Mouse (Mus musculus) liver, adult 2 months (tissue): Measurements from ENCODE around the gene Mypop. TPM values are rescaled to one million over a fixed set of nuclear protein-coding genes. Genes with fewer than 3 reads are reported as not detected.
A peak's percentile ranks its signal among the peaks of the same experiment; 100 is the strongest.

ENCODE experiments used
- DNase-seq: peaks from one replicate; pipeline ENCODE4 v3.0.0-alpha.2; 2011; ENCODE audit warnings: low read depth, low spot score; ENCODE audit errors: extremely low read depth
- H3K27ac ChIP-seq: fragments of 200-500 bp; replicated peaks from 2 replicates; pipeline ENCODE4 v1.5.1; 2012; ENCODE audit warnings: low read depth, mild to moderate bottlenecking, control low read depth, inconsistent platforms, low read length; ENCODE audit not compliant: insufficient read depth
- H3K27me3 ChIP-seq: fragments of 200-500 bp; 2 replicates; pipeline ENCODE4 v1.6.1; 2012; ENCODE audit warnings: mild to moderate bottlenecking, moderate library complexity, low read length, inconsistent platforms; ENCODE audit not compliant: control insufficient read depth, insufficient read depth
- H3K36me3 ChIP-seq: fragments of 200-500 bp; 2 replicates; pipeline ENCODE4 v1.6.1; 2012; ENCODE audit warnings: low read length, inconsistent platforms; ENCODE audit not compliant: control insufficient read depth, insufficient read depth
- H3K4me1 ChIP-seq: fragments of 200-500 bp; 2 replicates; pipeline ENCODE4 v1.6.1; 2011; ENCODE audit warnings: low read length; ENCODE audit not compliant: control insufficient read depth, insufficient read depth
- H3K4me3 ChIP-seq: fragments of 200-500 bp; 2 replicates; pipeline ENCODE4 v1.5.1; 2011; ENCODE audit warnings: low read depth, mild to moderate bottlenecking, control low read depth, low read length, moderate library complexity; ENCODE audit not compliant: insufficient read depth
- H3K79me2 ChIP-seq: fragments of 200-500 bp; 2 replicates; pipeline ENCODE4 v1.6.1; 2012; ENCODE audit warnings: inconsistent platforms, mild to moderate bottlenecking, low read length, moderate library complexity; ENCODE audit not compliant: control insufficient read depth, insufficient read depth
- H3K9ac ChIP-seq: fragments of 200-500 bp; 2 replicates; pipeline ENCODE4 v1.6.1; 2012; ENCODE audit warnings: low read depth, mild to moderate bottlenecking, control low read depth, inconsistent platforms, low read length
- CTCF ChIP-seq: fragments of 200-500 bp; IDR thresholded peaks from 2 replicates; pipeline ENCODE4 v1.5.1; 2011; ENCODE audit warnings: low read depth, low read length, control low read depth
- POLR2A ChIP-seq: fragments of 200-500 bp; IDR thresholded peaks from 2 replicates; pipeline ENCODE4 v1.6.1; 2011; ENCODE audit warnings: low read length, control low read depth; ENCODE audit not compliant: insufficient read depth; ENCODE audit errors: extremely low read depth
- WGBS: fragments of 180-500 bp; shearing (Covaris S2); methylation state at CpG from one replicate; pipeline ENCODE4 v1.1.7; 2018; 5-methylcytosine and 5-hydroxymethylcytosine counted together
- polyA plus RNA-seq: library from polyadenylated mRNA; depleted of rRNA; stranded (reverse); fragments of >200 nt; gene quantifications from 2 replicates; pipeline ENCODE4 v1.2.3, GENCODE M21; 2012
- total RNA-seq: library from RNA; depleted of rRNA; stranded (reverse); fragments of >200 nt; gene quantifications from 2 replicates; pipeline ENCODE4 v1.2.3, GENCODE M21; 2014

Mypop gene
- total and polyA plus RNA-seq, 2 experiments, result 0.65 to 3.1 TPM

DNA sequence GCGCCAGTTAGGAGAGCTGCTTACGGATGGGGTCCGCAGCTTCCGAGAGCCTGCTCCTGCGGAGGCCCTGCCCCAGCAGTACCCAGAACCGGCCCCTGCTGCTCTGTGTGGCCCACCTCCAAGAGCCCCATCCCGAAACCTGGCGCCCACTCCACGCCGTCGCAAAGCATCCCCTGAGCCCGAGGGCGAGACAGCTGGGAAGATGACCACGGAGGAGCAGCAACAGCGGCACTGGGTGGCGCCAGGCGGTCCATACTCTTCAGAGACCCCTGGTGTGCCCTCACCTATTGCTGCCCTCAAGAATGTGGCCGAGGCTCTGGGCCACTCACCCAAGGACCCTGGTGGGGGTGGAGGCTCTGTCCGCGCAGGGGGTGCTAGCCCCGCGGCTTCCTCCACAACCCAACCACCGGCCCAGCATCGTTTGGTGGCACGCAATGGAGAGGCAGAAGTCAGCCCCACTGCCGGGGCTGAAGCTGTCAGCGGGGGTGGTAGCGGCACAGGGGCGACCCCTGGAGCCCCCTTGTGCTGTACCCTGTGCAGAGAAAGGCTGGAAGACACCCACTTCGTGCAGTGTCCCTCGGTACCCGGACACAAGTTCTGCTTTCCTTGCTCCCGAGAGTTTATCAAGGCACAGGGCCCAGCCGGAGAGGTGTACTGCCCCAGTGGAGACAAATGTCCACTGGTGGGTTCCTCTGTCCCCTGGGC, 14.5 kb downstream of the Mypop start:
- Histone ChIP-seq H3K36me3 (no peaks in the 10 kb centered on the region), H3K4me3 (peak overlapping the region; percentile 71; the same call in 1 of the 2 replicates), H3K9ac (peak overlapping the region; percentile 9; the same call in 1 of the 2 replicates), H3K4me1 (peaks cover 42% of the 10 kb centered on the region), H3K27ac (no peak overlapping the region), H3K27me3 (no peaks in the 10 kb centered on the region), H3K79me2 (peaks cover 18% of the 10 kb centered on the region)
- WGBS, result 55% methylated on average over 34 of the region's 34 CpGs
- DNase-seq, result no peak
- TF ChIP-seq POLR2A, result no peak
- TF ChIP-seq CTCF, result no peak

- peak overlapping the region; percentile 13; the same call in 1 of the 2 replicates for H3K9ac ChIP-seq
- peak; percentile 99 for TF ChIP-seq CTCF
- no peak for TF ChIP-seq POLR2A
- WGBS, result 3% methylated on average over 12 of the region's 12 CpGs
- H3K27ac ChIP-seq, result peak overlapping the region; percentile 83
- peaks cover 45% of the 10 kb centered on the region for H3K4me1 ChIP-seq
- no peak overlapping the region for H3K4me3 ChIP-seq
- H3K36me3 ChIP-seq, result no peaks in the 10 kb centered on the region
- peaks cover 18% of the 10 kb centered on the region for H3K79me2 ChIP-seq
- H3K27me3 ChIP-seq, result no peaks in the 10 kb centered on the region
- DNase-seq, result peak; percentile 86
Measured at GRCm38 (mm10) chr7:19006476-19006875, 15.4 kb downstream of the Mypop start.

GRCm38 (mm10) chr7:19007026-19007977, 16.3 kb downstream of the Mypop start:
- Histone ChIP-seq H3K4me3 (peak overlapping the region; percentile 10), H3K4me1 (peaks cover 46% of the 10 kb centered on the region), H3K27me3 (no peaks in the 10 kb centered on the region), H3K9ac (peak overlapping the region; percentile 55), H3K36me3 (no peaks in the 10 kb centered on the region), H3K79me2 (peaks cover 18% of the 10 kb centered on the region), H3K27ac (peak overlapping the region; percentile 94)
- 17% methylated on average over 13 of the region's 13 CpGs for WGBS
- DNase-seq, result peak; percentile 81
- no peak for TF ChIP-seq POLR2A
- no peak for TF ChIP-seq CTCF

DNA sequence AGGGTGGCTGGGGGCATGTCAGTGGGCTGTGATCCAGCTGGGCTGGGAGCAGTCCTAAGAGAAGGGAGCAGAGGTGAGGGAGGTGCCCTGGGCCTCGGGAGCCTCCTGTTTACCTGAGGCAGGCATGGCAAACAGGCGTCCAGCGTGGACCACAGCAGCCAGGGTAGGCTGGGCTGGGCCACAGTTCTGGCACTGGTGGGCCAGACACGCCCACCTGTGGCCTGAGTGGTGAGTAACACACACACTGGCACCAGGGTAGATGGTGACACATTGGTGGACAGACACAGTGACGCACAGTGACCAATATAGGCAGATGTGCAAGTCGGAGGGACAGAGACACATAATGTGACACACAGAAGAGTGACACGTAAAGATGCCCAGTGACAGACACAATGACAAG, 19.5 kb downstream of the Mypop start:
- peaks cover 62% of the 10 kb centered on the region for H3K4me1 ChIP-seq
- TF ChIP-seq CTCF (no peak), POLR2A (no peak)
- peak overlapping the region; percentile 59 for H3K27ac ChIP-seq
- no peak overlapping the region for H3K4me3 ChIP-seq
- DNase-seq, result peak; percentile 87
- no peaks in the 10 kb centered on the region for H3K27me3 ChIP-seq
- peaks cover 12% of the 10 kb centered on the region; the same call in 1 of the 2 replicates for H3K36me3 ChIP-seq
- 16% methylated on average over 7 of the region's 7 CpGs for WGBS
- peaks cover 4% of the 10 kb centered on the region; the same call in 1 of the 2 replicates for H3K79me2 ChIP-seq
- peak overlapping the region; percentile 49 for H3K9ac ChIP-seq

DNA sequence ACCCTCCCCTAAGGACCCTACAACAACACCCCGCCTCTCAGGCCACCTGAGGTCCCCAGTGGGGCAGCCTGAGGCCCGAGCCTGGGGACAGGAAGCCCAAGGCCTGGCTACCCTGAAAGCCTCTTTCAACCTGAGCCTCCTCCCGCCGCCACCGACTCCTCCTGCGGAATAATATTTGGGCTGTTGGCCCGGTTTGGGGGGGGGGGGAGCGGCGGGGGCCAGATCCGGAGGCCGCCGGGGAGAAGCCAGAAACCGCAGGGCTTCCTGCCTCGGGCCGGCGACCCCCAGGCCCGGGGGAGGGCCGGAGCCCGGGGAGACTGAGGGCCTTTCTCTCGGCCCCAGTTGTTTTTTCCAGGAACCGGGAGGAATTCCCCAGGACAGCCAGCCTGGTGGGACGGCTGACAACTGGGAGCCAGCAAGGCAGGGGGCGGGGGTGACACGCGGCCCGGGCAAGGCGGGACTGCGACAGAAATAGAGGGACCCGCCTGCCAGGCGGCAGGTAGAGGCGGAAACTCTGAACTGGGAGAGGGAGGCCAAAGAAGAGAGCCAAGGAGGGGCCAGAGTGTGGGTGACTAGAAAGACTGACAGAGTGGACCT, 21.1 kb downstream of the Mypop start:
- 2% methylated on average over 29 of the region's 31 CpGs for WGBS
- peak; percentile 68 for DNase-seq
- TF ChIP-seq POLR2A (no peak), CTCF (no peak)
- Histone ChIP-seq H3K79me2 (no peaks in the 10 kb centered on the region), H3K9ac (peak overlapping the region; percentile 79), H3K36me3 (peaks cover 12% of the 10 kb centered on the region; the same call in 1 of the 2 replicates), H3K27me3 (no peaks in the 10 kb centered on the region), H3K4me3 (peak overlapping the region; percentile 43), H3K27ac (peak overlapping the region; percentile 90), H3K4me1 (peaks cover 61% of the 10 kb centered on the region)
